Mouse (Mus musculus) MEL (cell line): ENCODE results near the gene Tpcn1.

Experiments used
- CHD2 ChIP-seq: IDR thresholded peaks from 2 replicates; pipeline ENCODE4 v1.6.1; 2011; ENCODE audit warnings: low read length, improper control_type of control experiment
- CTCF ChIP-seq, 3 experiments: IDR thresholded peaks in 2 of 3; conservative IDR thresholded peaks in 1 of 3; 2 replicates each; pipeline ENCODE4 v1.5.1; 2011 to 2012; ENCODE audit warnings: low read length in 3 of 3, low read depth in 2 of 3, mild to moderate bottlenecking in 2 of 3, improper control_type of control experiment in 1 of 3, inconsistent platforms in 1 of 3, mixed read lengths in 1 of 3, moderate library complexity in 1 of 3; ENCODE audit not compliant: control insufficient read depth in 1 of 3, insufficient read depth in 1 of 3, poor library complexity in 1 of 3, severe bottlenecking in 1 of 3
- EP300 ChIP-seq, 2 experiments: IDR thresholded peaks; 2 replicates each; pipeline ENCODE4 v1.6.1; 2011; ENCODE audit warnings: improper control_type of control experiment in 2 of 2, low read length in 2 of 2, low read depth in 1 of 2, mild to moderate bottlenecking in 1 of 2
- HCFC1 ChIP-seq: IDR thresholded peaks from 2 replicates; pipeline ENCODE4 v1.6.1; 2012; ENCODE audit warnings: low read depth, mild to moderate bottlenecking, inconsistent platforms, low read length, improper control_type of control experiment, moderate library complexity
- MAFK ChIP-seq: IDR thresholded peaks from 2 replicates; pipeline ENCODE4 v1.6.1; 2011; ENCODE audit warnings: low read depth, mild to moderate bottlenecking, low read length, improper control_type of control experiment, borderline replicate concordance
- MYB ChIP-seq: IDR thresholded peaks from 2 replicates; pipeline ENCODE4 v1.6.1; 2011; ENCODE audit warnings: mild to moderate bottlenecking, low read depth, low read length, improper control_type of control experiment
- POLR2A ChIP-seq, 2 experiments: IDR thresholded peaks; 2 replicates each; pipeline ENCODE4 v1.6.1; 2011 to 2012; ENCODE audit warnings: low read length in 2 of 2, mild to moderate bottlenecking in 2 of 2, control low read depth in 1 of 2, improper control_type of control experiment in 1 of 2, low read depth in 1 of 2, moderate library complexity in 1 of 2; ENCODE audit not compliant: control insufficient read depth in 1 of 2, insufficient read depth in 1 of 2, poor library complexity in 1 of 2
- TAL1 ChIP-seq: IDR thresholded peaks from 2 replicates; pipeline ENCODE4 v1.6.1; 2012; ENCODE audit warnings: mild to moderate bottlenecking, inconsistent platforms, low read length, moderate library complexity, mixed read lengths
- TCF12 ChIP-seq: IDR thresholded peaks from 2 replicates; pipeline ENCODE4 v1.6.1; 2014; ENCODE audit warnings: low read depth, mild to moderate bottlenecking, inconsistent platforms, low read length, improper control_type of control experiment, moderate library complexity
- UBTF ChIP-seq: IDR thresholded peaks from 2 replicates; pipeline ENCODE4 v1.6.1; 2012; ENCODE audit warnings: low read depth, mild to moderate bottlenecking, inconsistent platforms, low read length, improper control_type of control experiment, moderate library complexity, borderline replicate concordance; ENCODE audit not compliant: insufficient read depth

DNA sequence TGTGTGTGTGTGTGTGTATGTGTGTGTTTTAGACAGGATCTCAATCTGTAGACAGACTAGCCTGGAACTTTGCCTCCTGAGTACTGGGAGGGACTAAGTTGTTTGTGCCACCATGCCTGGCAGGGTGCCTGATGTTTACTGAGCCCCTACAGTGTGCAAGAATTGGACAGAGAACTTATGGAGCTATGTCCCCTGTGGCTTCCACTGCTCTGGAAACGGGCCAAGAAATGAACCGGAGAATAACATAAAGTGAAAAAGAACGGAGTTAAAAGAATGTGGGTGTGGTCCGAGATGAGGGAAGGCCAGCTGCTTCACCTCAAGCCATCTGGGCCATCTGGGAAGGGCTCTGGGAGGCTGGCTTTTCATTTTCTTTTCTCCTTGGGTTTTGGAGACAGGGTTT lies 73.7 kb downstream of the Tpcn1 start:
- TF ChIP-seq POLR2A (IDR thresholded peaks at IDR 0.05; ENCODE audit: control insufficient read depth in 1 of 2, insufficient read depth in 1 of 2, low read depth in 1 of 2, low read length in 2 of 2, poor library complexity in 1 of 2) (no peak), EP300 (IDR thresholded peaks at IDR 0.05; ENCODE audit: low read depth in 1 of 2, low read length in 2 of 2) (no peak), TAL1 (no peak), CTCF (IDR thresholded peaks at IDR 0.05 in 2 of 3, conservative IDR thresholded peaks at IDR 0.05 in 1 of 3; ENCODE audit: control insufficient read depth in 1 of 3, insufficient read depth in 1 of 3, low read depth in 2 of 3, low read length in 3 of 3, poor library complexity in 1 of 3, severe bottlenecking in 1 of 3) (no peak), CHD2 (no peak), MAFK (no peak), HCFC1 (no peak), MYB (no peak), UBTF (no peak), TCF12 (no peak)
